Mouse (Mus musculus) ES-E14 (cell line): ENCODE data around the gene Spata17.

Experiments used
- CHD2 ChIP-seq: IDR thresholded peaks from 2 replicates; pipeline ENCODE4 v1.6.1; 2014; ENCODE audit warnings: mild to moderate bottlenecking, low read depth, low read length, inconsistent platforms
- HCFC1 ChIP-seq: IDR thresholded peaks from 2 replicates; pipeline ENCODE4 v1.6.1; 2012; ENCODE audit warnings: low read length, inconsistent platforms, borderline replicate concordance; ENCODE audit not compliant: insufficient read depth
- MAFK ChIP-seq: IDR thresholded peaks from 2 replicates; pipeline ENCODE4 v1.6.1; 2014; ENCODE audit warnings: mild to moderate bottlenecking, low read depth, low read length, inconsistent platforms; ENCODE audit not compliant: insufficient read depth
- ZC3H11A ChIP-seq: IDR thresholded peaks from 2 replicates; pipeline ENCODE4 v1.6.1; 2012; ENCODE audit warnings: low read depth, mild to moderate bottlenecking, inconsistent platforms, low read length, borderline replicate concordance
- ZNF384 ChIP-seq: IDR thresholded peaks from 2 replicates; pipeline ENCODE4 v1.6.1; 2012; ENCODE audit warnings: low read depth, low read length, inconsistent platforms

DNA sequence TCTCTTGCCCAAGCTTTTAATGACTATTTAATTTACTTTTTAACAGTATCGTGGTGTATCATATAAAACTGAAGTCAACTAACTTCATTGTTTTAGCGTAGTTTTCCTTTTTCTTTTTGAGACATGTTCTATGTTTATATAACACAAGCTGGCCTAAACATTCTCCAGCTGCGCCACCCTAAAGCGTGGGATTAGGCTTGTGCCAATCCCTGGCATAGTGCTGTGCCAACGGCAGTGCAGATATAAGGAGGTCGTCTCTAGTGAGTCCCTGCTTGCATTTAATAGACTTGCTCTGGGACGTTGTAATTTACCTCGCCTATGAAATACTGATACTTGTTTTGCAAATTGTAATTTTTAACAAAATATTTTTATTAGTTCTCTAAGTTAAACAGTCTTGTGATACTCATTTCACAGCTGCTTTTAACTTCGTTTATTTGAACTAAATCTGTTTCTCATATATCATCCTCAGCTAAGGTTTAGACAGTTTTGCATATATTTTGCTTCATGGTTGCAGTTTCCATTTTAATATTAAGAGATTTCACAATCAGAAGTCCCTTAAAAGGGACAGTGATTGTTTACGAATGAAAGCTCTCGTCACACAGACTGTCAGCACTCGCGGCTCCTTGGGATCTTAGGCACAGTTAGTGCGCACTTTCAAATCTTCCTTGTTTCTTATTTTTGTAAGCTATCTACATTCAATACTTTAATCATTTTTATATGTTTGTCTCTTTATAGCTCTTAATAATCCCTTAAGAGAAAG is 17.1 kb upstream of the Spata17 start:
- TF ChIP-seq CHD2 (no peak), HCFC1 (no peak), ZNF384 (no peak), ZC3H11A (no peak), MAFK (no peak)
